Mouse (Mus musculus): ENCODE results near the gene Slit3. TPM values are rescaled to one million over a fixed set of nuclear protein-coding genes. Genes with fewer than 3 reads are reported as not detected.

The Slit3 gene
- total and polyA plus RNA-seq, 2 experiments, result 0.09 to 0.12 TPM

- H3K27me3 ChIP-seq (ENCODE audit: control insufficient read depth, insufficient read depth, low read length), result no peaks in the 10 kb centered on the region
- DNase-seq (ENCODE audit: extremely low read depth, low read depth, low spot score), result no peak
- H3K4me3 ChIP-seq (ENCODE audit: insufficient read depth, low read depth, low read length), result no peak overlapping the region
- H3K9ac ChIP-seq (ENCODE audit: low read depth, low read length), result no peak overlapping the region
- no peaks in the 10 kb centered on the region for H3K36me3 ChIP-seq (ENCODE audit: control insufficient read depth, insufficient read depth, low read length)
- H3K27ac ChIP-seq (replicated peaks; ENCODE audit: insufficient read depth, low read depth, low read length), result no peak overlapping the region
- 74% methylated on average over 5 of the region's 5 CpGs for WGBS
- no peaks in the 10 kb centered on the region for H3K4me1 ChIP-seq (ENCODE audit: control insufficient read depth, insufficient read depth, low read length)
- TF ChIP-seq CTCF (IDR thresholded peaks at IDR 0.05; ENCODE audit: low read depth, low read length), result no peak
- no peaks in the 10 kb centered on the region for H3K79me2 ChIP-seq (ENCODE audit: control insufficient read depth, insufficient read depth, low read length)
Measured at GRCm38 (mm10) chr11:35131740-35132139, 10.7 kb downstream of the Slit3 start.

DNA sequence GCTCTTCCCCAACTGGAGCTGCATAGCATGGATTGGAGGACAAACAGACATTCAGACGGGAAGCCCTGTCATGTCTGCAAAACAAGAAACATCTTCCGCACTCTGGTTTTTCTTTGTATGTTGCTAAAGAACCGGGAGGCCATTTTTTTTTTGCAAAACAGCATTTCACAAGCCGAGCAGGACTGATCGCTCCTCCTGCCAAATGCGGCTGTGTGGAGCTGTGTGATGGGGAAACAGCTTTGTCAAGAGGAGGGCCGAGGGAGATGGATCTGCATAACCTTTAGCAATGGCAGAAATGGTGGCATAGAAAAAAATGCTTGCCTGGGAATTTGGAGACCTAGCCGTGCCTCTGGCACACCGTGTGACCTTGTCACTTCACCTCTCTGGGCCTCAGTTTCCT lies 15.6 kb downstream of the Slit3 start:
- TF ChIP-seq POLR2A (IDR thresholded peaks at IDR 0.05; ENCODE audit: extremely low read depth, insufficient read depth, low read length) (no peak), CTCF (IDR thresholded peaks at IDR 0.05; ENCODE audit: low read depth, low read length) (no peak)
- WGBS, result 84% methylated on average over 9 of the region's 9 CpGs
- no peak for DNase-seq (ENCODE audit: extremely low read depth, low read depth, low spot score)
- H3K36me3 ChIP-seq (ENCODE audit: control insufficient read depth, insufficient read depth, low read length), result no peaks in the 10 kb centered on the region
- no peaks in the 10 kb centered on the region for H3K4me1 ChIP-seq (ENCODE audit: control insufficient read depth, insufficient read depth, low read length)
- H3K4me3 ChIP-seq (ENCODE audit: insufficient read depth, low read depth, low read length), result no peak overlapping the region
- H3K27ac ChIP-seq (replicated peaks; ENCODE audit: insufficient read depth, low read depth, low read length), result no peak overlapping the region
- H3K27me3 ChIP-seq (ENCODE audit: control insufficient read depth, insufficient read depth, low read length), result no peaks in the 10 kb centered on the region
- H3K79me2 ChIP-seq (ENCODE audit: control insufficient read depth, insufficient read depth, low read length), result no peaks in the 10 kb centered on the region
- H3K9ac ChIP-seq (ENCODE audit: low read depth, low read length), result no peak overlapping the region

GRCm38 (mm10) chr11:35140092-35140491 lies 19.1 kb downstream of the Slit3 start:
- Histone ChIP-seq H3K4me1 (ENCODE audit: control insufficient read depth, insufficient read depth, low read length) (no peaks in the 10 kb centered on the region), H3K27ac (replicated peaks; ENCODE audit: insufficient read depth, low read depth, low read length) (no peak overlapping the region), H3K27me3 (ENCODE audit: control insufficient read depth, insufficient read depth, low read length) (no peaks in the 10 kb centered on the region), H3K9ac (ENCODE audit: low read depth, low read length) (no peak overlapping the region), H3K4me3 (ENCODE audit: insufficient read depth, low read depth, low read length) (no peak overlapping the region), H3K79me2 (ENCODE audit: control insufficient read depth, insufficient read depth, low read length) (no peaks in the 10 kb centered on the region), H3K36me3 (ENCODE audit: control insufficient read depth, insufficient read depth, low read length) (no peaks in the 10 kb centered on the region)
- 85% methylated on average over 6 of the region's 6 CpGs for WGBS
- DNase-seq (ENCODE audit: extremely low read depth, low read depth, low spot score), result no peak
- TF ChIP-seq CTCF (IDR thresholded peaks at IDR 0.05; ENCODE audit: low read depth, low read length) (no peak), POLR2A (IDR thresholded peaks at IDR 0.05; ENCODE audit: extremely low read depth, insufficient read depth, low read length) (no peak)

DNA sequence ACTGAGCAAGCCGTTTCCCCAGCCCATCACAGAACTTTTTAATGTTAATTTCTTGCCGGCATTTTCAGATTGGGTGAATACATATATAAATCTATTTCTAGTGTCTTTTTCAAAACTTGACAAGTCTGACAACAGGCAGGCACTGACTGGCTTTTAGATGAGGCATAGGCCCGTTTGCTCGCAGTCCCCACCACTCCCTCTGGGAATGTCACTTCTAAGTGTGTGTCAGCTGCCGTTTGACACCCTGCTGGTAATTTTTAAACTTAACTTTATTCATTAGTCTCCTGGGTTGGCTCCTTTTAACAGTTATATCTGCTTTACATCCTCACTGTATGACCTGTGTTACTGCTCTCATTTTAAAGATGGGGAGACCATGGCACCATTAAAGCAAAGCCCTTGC lies 21.2 kb downstream of the Slit3 start:
- TF ChIP-seq POLR2A (IDR thresholded peaks at IDR 0.05; ENCODE audit: extremely low read depth, insufficient read depth, low read length), result no peak
- no peak for TF ChIP-seq CTCF (IDR thresholded peaks at IDR 0.05; ENCODE audit: low read depth, low read length)
- Histone ChIP-seq H3K27ac (replicated peaks; ENCODE audit: insufficient read depth, low read depth, low read length) (no peak overlapping the region), H3K79me2 (ENCODE audit: control insufficient read depth, insufficient read depth, low read length) (no peaks in the 10 kb centered on the region), H3K9ac (ENCODE audit: low read depth, low read length) (no peak overlapping the region), H3K36me3 (ENCODE audit: control insufficient read depth, insufficient read depth, low read length) (no peaks in the 10 kb centered on the region), H3K4me1 (ENCODE audit: control insufficient read depth, insufficient read depth, low read length) (no peaks in the 10 kb centered on the region), H3K4me3 (ENCODE audit: insufficient read depth, low read depth, low read length) (no peak overlapping the region), H3K27me3 (ENCODE audit: control insufficient read depth, insufficient read depth, low read length) (no peaks in the 10 kb centered on the region)
- no peak for DNase-seq (ENCODE audit: extremely low read depth, low read depth, low spot score)
- 88% methylated on average over 5 of the region's 5 CpGs for WGBS

DNA sequence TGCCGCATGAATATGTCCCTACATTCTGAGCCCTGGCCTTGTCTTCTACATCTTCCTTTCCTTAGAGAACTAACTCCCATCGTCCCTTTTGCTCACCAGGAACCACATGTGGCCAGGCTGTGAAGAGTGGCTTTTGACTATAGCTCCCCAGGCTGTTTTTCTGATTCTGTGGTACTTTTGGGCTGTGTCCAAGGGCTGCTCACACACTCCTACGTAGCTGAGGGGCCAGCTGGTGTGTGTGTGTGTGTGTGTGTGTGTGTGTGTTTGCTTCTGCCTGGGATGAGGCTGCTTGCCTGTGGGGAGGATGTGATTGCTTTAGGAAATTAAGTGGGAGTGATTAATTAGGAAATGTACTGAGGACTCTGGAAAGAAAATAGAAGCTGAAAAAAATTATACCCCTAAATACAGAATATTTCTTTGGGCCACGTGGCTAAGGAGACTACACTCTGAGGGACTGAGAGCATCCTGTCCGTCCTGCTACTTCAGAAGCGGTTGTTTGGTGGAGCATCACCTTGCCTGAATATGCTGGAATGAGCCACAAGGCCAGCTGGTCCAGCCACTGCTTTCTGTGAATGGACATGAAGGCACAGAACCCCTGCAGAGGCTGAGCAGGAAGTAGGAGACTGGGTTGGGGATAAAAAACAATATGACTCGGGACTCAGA lies 21.8 kb downstream of the Slit3 start:
- Histone ChIP-seq H3K4me3 (ENCODE audit: insufficient read depth, low read depth, low read length) (no peak overlapping the region), H3K36me3 (ENCODE audit: control insufficient read depth, insufficient read depth, low read length) (no peaks in the 10 kb centered on the region), H3K4me1 (ENCODE audit: control insufficient read depth, insufficient read depth, low read length) (no peaks in the 10 kb centered on the region), H3K9ac (ENCODE audit: low read depth, low read length) (no peak overlapping the region), H3K27ac (replicated peaks; ENCODE audit: insufficient read depth, low read depth, low read length) (no peak overlapping the region), H3K79me2 (ENCODE audit: control insufficient read depth, insufficient read depth, low read length) (no peaks in the 10 kb centered on the region), H3K27me3 (ENCODE audit: control insufficient read depth, insufficient read depth, low read length) (no peaks in the 10 kb centered on the region)
- TF ChIP-seq POLR2A (IDR thresholded peaks at IDR 0.05; ENCODE audit: extremely low read depth, insufficient read depth, low read length), result no peak
- TF ChIP-seq CTCF (IDR thresholded peaks at IDR 0.05; ENCODE audit: low read depth, low read length), result no peak
- DNase-seq (ENCODE audit: extremely low read depth, low read depth, low spot score), result no peak
- 73% methylated on average over 7 of the region's 7 CpGs for WGBS

DNA sequence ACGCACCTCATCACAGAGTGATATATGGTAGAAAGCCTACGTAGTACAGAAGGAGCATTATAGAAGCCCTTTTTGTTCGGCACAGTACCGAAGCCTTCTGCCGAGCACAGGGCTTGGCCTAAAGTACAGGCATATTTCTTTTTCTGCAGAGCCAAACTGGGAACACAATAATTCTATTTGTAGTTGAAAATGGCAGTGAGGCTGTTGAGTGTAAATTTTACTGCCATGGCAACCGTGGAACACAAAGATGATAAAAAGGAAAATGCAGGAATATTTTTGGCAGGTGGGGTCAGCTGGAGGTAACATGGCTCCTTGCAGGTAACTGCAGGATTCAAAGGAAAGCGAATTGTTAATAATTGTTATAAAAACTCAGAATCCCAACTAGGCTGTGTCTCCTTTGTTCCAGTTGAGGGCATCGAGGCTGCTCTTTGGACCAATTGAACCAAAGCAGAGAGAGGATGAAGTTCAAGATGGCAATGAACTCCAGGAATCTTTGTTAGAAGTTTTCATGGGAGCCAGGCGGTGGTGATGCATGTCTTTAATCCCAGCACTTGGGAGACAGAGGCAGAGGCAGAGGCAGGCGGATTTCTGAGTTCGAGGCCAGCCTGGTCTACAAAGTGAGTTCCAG lies 26.9 kb downstream of the Slit3 start:
- Histone ChIP-seq H3K36me3 (ENCODE audit: control insufficient read depth, insufficient read depth, low read length) (no peaks in the 10 kb centered on the region), H3K27ac (replicated peaks; ENCODE audit: insufficient read depth, low read depth, low read length) (no peak overlapping the region), H3K4me3 (ENCODE audit: insufficient read depth, low read depth, low read length) (no peak overlapping the region), H3K9ac (ENCODE audit: low read depth, low read length) (no peak overlapping the region), H3K27me3 (ENCODE audit: control insufficient read depth, insufficient read depth, low read length) (no peaks in the 10 kb centered on the region), H3K4me1 (ENCODE audit: control insufficient read depth, insufficient read depth, low read length) (no peaks in the 10 kb centered on the region), H3K79me2 (ENCODE audit: control insufficient read depth, insufficient read depth, low read length) (no peaks in the 10 kb centered on the region)
- TF ChIP-seq CTCF (IDR thresholded peaks at IDR 0.05; ENCODE audit: low read depth, low read length) (no peak), POLR2A (IDR thresholded peaks at IDR 0.05; ENCODE audit: extremely low read depth, insufficient read depth, low read length) (no peak)
- no peak for DNase-seq (ENCODE audit: extremely low read depth, low read depth, low spot score)
- WGBS, result 93% methylated on average over 11 of the region's 11 CpGs
